Mouse (Mus musculus) midbrain, embryonic 16.5 days (tissue): Measurements from ENCODE around the gene Lhpp. TPM values are rescaled to one million over a fixed set of nuclear protein-coding genes. Genes with fewer than 3 reads are reported as not detected.

Source experiments
- ATAC-seq: fragments of 200-750 bp; cut with Nextera tagmentation; 2 replicates; pipeline ENCODE4 v1.8.0; 2017; ENCODE audit warnings: moderate TSS enrichment
- H3K27ac ChIP-seq: fragments of 300-500 bp; sonication (generic); 2 replicates; pipeline ENCODE4 v1.5.1; 2014; ENCODE audit warnings: mild to moderate bottlenecking, low read length, mixed read lengths
- H3K27me3 ChIP-seq: fragments of 300-500 bp; sonication (generic); 2 replicates; pipeline ENCODE4 v1.6.1; 2014; ENCODE audit warnings: low read depth, low read length, mixed read lengths; ENCODE audit not compliant: control insufficient read depth, insufficient read depth
- H3K36me3 ChIP-seq: fragments of 300-500 bp; sonication (generic); 2 replicates; pipeline ENCODE4 v1.6.1; 2014; ENCODE audit warnings: mild to moderate bottlenecking, low read length, moderate library complexity, mixed read lengths; ENCODE audit not compliant: control insufficient read depth, insufficient read depth
- H3K4me1 ChIP-seq: fragments of 300-500 bp; sonication (generic); 2 replicates; pipeline ENCODE4 v1.6.1; 2014; ENCODE audit warnings: mild to moderate bottlenecking, low read length, mixed read lengths; ENCODE audit not compliant: control insufficient read depth, insufficient read depth
- H3K4me2 ChIP-seq: fragments of 300-500 bp; sonication (generic); 2 replicates; pipeline ENCODE4 v1.6.1; 2014; ENCODE audit warnings: mild to moderate bottlenecking, low read length, mixed read lengths
- H3K4me3 ChIP-seq: fragments of 300-500 bp; sonication (generic); 2 replicates; pipeline ENCODE4 v1.5.1; 2014; ENCODE audit warnings: low read depth, mild to moderate bottlenecking, low read length, moderate library complexity, mixed read lengths
- H3K9ac ChIP-seq: fragments of 300-500 bp; sonication (generic); 2 replicates; pipeline ENCODE4 v1.6.1; 2014; ENCODE audit warnings: low read depth, low read length, mixed read lengths
- H3K9me3 ChIP-seq: fragments of 300-500 bp; sonication (generic); replicated peaks from 2 replicates; pipeline ENCODE4 v1.6.1; 2014; ENCODE audit warnings: mild to moderate bottlenecking, low read length, mixed read lengths; ENCODE audit not compliant: control insufficient read depth, poor library complexity, severe bottlenecking
- WGBS: fragments of 180-500 bp; shearing (Covaris S2); extraction: QIAGEN DNeasy Blood & Tissue Kit; methylation state at CpG from one replicate; pipeline ENCODE4 v1.1.7; 2014; 5-methylcytosine and 5-hydroxymethylcytosine counted together
- polyA plus RNA-seq: library from polyadenylated mRNA; unstranded; fragments of >200 nt; fragmentation: Nextera tagmentation; extraction: Ambion mirVana; gene quantifications from 2 replicates; pipeline ENCODE4 v1.2.1, GENCODE M21; 2015

Gene Lhpp
- polyA plus RNA-seq, 1 experiment from 2014 or later: 51.3 TPM

DNA sequence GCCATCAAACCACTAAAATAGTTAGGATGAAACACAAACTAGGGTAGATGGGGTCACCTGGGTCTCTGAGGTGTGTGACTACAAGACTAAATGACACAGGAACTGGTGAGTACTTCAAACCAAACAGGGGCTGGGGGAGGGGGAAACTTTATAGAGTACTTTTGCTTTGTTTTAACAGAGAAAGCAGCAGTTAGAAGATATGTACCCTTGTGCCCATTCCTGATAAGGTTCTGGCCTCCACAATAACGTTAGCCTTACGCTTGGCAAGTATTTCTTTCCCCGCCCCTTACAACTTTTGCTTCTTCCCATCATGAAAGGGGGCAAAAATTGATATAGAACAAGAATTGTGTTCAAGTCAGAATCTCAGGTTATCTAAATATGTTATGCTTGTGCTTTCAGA lies 14.7 kb upstream of the Lhpp start:
- peaks cover 42% of the 10 kb centered on the region for H3K27me3 ChIP-seq

DNA sequence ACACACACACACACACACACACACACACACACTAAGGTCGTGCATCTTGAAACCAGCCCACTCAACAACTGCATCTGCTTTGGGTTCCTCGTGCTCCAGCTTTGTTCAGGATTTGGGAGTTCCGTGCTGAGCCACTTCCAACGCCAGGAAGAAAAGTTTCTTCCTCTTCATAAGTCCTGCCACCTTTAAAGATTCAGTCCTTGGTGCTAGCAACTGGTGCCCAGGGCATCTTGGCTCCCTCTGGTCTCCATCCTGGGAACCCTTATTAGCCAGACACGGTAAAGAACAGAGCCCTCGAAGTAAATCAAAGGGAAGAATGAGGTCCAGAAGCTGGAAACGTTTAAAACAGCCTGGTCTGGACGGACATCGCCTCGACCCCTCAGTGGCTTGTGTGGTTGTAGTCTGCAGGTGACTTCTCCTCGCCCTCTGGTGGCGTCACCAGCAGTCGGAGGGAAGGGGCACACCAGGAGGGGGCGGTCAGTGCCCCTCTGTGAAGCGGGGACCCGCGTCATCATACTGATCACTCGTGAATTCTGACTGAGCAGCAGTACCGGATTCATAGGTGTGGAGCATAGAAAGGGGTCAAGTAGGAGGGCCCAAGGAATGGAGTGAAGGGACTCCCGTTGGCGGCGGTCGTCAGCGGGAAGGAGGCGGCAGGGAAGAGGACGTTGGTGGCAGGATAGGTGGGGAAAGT lies 13.7 kb upstream of the Lhpp start:
- Histone ChIP-seq H3K27ac (no peak overlapping the region), H3K9ac (no peak overlapping the region; the same call in 1 of the 2 replicates), H3K36me3 (no peaks in the 10 kb centered on the region), H3K4me3 (peak overlapping the region; percentile 43), H3K27me3 (peaks cover 50% of the 10 kb centered on the region), H3K4me2 (peak overlapping the region; percentile 76), H3K4me1 (peaks cover 23% of the 10 kb centered on the region), H3K9me3 (no peaks in the 10 kb centered on the region)
- whole genome bisulfite sequencing: 6% methylated on average over 26 of the region's 26 CpGs
- ATAC-seq: no peak

More for the DNA sequence above, 14.7 kb upstream of the Lhpp start:
- ATAC-seq: no peak
- Histone ChIP-seq H3K27ac (no peak overlapping the region), H3K36me3 (no peaks in the 10 kb centered on the region), H3K9me3 (no peaks in the 10 kb centered on the region), H3K9ac (no peak overlapping the region), H3K4me2 (no peak overlapping the region), H3K4me3 (no peak overlapping the region), H3K4me1 (peaks cover 23% of the 10 kb centered on the region)
- WGBS: 78% methylated on average over 3 of the region's 3 CpGs

- H3K4me1 ChIP-seq: peaks cover 23% of the 10 kb centered on the region
- ATAC-seq: no peak
- no peaks in the 10 kb centered on the region for H3K9me3 ChIP-seq
- peak overlapping the region; percentile 43 for H3K4me3 ChIP-seq
- no peak overlapping the region for H3K27ac ChIP-seq
- peak overlapping the region; percentile 49 for H3K9ac ChIP-seq
- H3K4me2 ChIP-seq: peak overlapping the region; percentile 76
- H3K36me3 ChIP-seq: no peaks in the 10 kb centered on the region
- H3K27me3 ChIP-seq: peaks cover 58% of the 10 kb centered on the region
- under 1% methylated on average over 45 of the region's 60 CpGs for WGBS
Observed at GRCm38 (mm10) chr7:132597251-132598041, 13.0 kb upstream of the Lhpp start.

- Histone ChIP-seq H3K4me2 (peak within 1 kb of the TSS; percentile 77), H3K9me3 (no peaks in the 10 kb centered on the region), H3K36me3 (no peaks in the 10 kb centered on the region), H3K4me3 (peak within 1 kb of the TSS; percentile 38), H3K4me1 (peaks cover 23% of the 10 kb centered on the region), H3K9ac (peak within 1 kb of the TSS; percentile 47), H3K27me3 (peaks cover 58% of the 10 kb centered on the region), H3K27ac (no peak within 1 kb of the TSS)
- ATAC-seq: no peak
- WGBS: under 1% methylated on average over 48 of the region's 52 CpGs
Observed at GRCm38 (mm10) chr7:132599071-132599975, 11.1 kb upstream of the Lhpp start, which contains the start of gene Nkx1-2. Nkx1-2 (minus strand) TSS chr7:132599637.

GRCm38 (mm10) chr7:132600026-132600425 lies 10.4 kb upstream of the Lhpp start:
- under 1% methylated on average over 9 of the region's 9 CpGs for WGBS
- Histone ChIP-seq H3K27me3 (peaks cover 55% of the 10 kb centered on the region), H3K9ac (peak overlapping the region; percentile 47), H3K4me3 (peak overlapping the region; percentile 38), H3K36me3 (no peaks in the 10 kb centered on the region), H3K9me3 (no peaks in the 10 kb centered on the region), H3K4me1 (peaks cover 23% of the 10 kb centered on the region), H3K4me2 (peak overlapping the region; percentile 77), H3K27ac (no peak overlapping the region)
- no peak for ATAC-seq

DNA sequence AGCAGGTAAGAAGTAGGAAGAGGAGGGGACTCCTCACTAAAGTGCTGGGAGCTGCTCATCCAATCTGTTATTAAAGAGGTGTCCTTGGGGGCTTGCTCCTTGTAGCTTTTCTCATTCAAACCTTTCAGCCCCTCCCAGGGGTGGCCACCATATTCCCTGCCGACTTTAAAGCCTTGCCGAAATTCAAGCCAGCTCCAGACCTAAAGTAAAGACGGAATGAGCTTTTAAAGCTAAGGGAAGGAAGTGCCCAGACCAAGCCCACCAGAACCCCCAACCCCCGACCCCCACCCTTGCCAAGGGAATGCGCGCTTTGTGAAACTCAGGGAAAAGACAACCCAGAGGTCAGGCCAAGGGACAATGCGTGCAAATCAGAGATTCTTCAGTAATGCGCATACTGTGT lies 9.5 kb upstream of the Lhpp start:
- no peak overlapping the region for H3K4me2 ChIP-seq
- H3K9ac ChIP-seq: no peak overlapping the region
- peaks cover 23% of the 10 kb centered on the region for H3K4me1 ChIP-seq
- H3K27me3 ChIP-seq: peaks cover 52% of the 10 kb centered on the region
- no peak overlapping the region for H3K4me3 ChIP-seq
- H3K27ac ChIP-seq: no peak overlapping the region
- no peak for ATAC-seq
- H3K36me3 ChIP-seq: no peaks in the 10 kb centered on the region
- 6% methylated on average over 8 of the region's 8 CpGs for WGBS
- no peaks in the 10 kb centered on the region for H3K9me3 ChIP-seq

- H3K4me3 ChIP-seq: no peak overlapping the region
- peaks cover 8% of the 10 kb centered on the region for H3K4me1 ChIP-seq
- H3K36me3 ChIP-seq: no peaks in the 10 kb centered on the region
- no peak overlapping the region for H3K9ac ChIP-seq
- H3K4me2 ChIP-seq: no peak overlapping the region
- ATAC-seq: no peak
- WGBS: 83% methylated on average over 4 of the region's 4 CpGs
- no peaks in the 10 kb centered on the region for H3K9me3 ChIP-seq
- H3K27me3 ChIP-seq: peaks cover 25% of the 10 kb centered on the region
- no peak overlapping the region for H3K27ac ChIP-seq
Observed at GRCm38 (mm10) chr7:132604720-132605119, 5.7 kb upstream of the Lhpp start.

DNA sequence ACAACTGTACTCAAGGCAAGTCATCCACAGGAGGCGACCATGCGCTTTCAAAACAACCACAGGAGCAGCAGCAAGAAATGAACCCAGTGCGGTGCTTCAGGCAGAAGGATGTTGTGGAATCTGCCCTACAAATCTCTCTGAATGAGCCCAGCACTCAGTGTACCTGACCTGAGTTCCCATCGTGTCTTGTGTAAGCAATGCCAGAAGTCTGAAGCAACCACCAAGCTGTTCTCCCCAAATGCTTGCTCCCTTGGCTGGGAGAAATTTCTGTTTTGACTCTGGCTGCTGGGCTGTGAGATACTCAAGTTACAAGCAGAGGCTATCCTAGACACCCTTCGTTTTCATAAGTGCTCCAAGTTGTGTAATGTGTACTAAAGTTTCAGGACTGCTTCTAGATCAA lies 4.7 kb upstream of the Lhpp start:
- no peak overlapping the region for H3K4me2 ChIP-seq
- no peaks in the 10 kb centered on the region for H3K36me3 ChIP-seq
- H3K27me3 ChIP-seq: peaks cover 17% of the 10 kb centered on the region
- ATAC-seq: no peak
- no peak overlapping the region for H3K27ac ChIP-seq
- H3K4me1 ChIP-seq: no peaks in the 10 kb centered on the region
- H3K4me3 ChIP-seq: no peak overlapping the region
- no peaks in the 10 kb centered on the region for H3K9me3 ChIP-seq
- H3K9ac ChIP-seq: no peak overlapping the region
- WGBS: 60% methylated on average over 5 of the region's 5 CpGs
